Mouse (Mus musculus): ENCODE results near the gene Scrn2.

Gene Scrn2

GRCm38 (mm10) chr11:97050944-97051586, 21.3 kb downstream of the Scrn2 start:
- DNase-seq (ENCODE audit: low spot score), result no peak

GRCm38 (mm10) chr11:97052219-97052646, 22.5 kb downstream of the Scrn2 start:
- no peak for DNase-seq (ENCODE audit: low spot score)

GRCm38 (mm10) chr11:97063274-97063920, 33.7 kb downstream of the Scrn2 start:
- no peak for DNase-seq (ENCODE audit: low spot score)

DNA sequence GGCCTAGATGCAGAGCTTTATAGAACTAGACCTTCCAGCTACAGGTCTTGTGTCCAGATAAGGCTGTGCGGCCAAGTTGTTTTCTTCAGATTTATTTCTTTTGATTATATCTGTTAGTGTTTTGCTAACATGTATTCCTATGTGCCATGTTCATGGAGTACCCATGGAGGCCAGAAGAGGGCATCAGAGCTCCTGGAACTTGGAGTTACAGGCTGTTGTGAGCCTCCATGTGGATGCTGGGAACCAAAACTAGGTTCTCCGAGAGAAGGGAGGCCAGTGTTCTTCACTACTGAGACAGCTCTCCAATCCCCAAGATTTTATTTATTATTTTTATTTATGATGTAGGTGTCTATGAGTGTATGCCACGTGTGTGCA, 34.2 kb downstream of the Scrn2 start:
- no peak for DNase-seq (ENCODE audit: low spot score)

DNA sequence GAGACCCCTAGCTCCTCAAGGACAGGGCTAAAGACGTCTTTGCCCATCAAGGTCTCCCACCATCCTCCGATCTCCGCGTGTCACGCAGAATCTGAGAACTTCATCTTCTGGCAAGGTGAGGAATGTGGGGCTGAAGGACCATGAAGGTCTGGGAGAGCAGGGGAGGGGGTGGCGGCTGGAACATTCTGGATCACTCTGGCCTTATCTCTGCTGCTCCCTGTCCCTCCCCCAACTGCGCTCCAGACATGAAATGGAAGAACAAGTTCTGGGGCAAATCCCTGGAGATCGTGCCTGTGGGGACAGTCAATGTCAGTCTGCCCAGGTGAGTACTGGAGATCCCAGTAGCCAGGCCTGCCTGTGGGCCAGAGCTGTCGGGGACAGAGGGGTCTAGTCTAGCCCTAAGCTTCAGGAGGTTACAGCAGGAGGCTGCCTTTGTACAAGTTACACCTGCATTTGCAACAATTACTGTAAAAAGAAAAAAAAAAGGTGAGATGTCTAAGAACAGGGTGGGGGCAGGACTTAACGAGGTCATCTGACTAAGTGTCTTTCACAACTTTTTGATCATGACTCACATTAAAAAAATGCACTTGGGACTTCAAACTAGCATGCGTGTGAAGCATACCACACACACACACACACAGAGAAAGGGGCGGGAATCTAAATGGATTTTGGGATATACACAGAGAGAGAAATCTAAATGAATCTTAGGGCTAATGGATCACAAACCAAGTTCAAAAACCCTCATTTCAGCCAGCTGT, 36.0 kb downstream of the Scrn2 start:
- no peak for DNase-seq (ENCODE audit: low spot score)

DNA sequence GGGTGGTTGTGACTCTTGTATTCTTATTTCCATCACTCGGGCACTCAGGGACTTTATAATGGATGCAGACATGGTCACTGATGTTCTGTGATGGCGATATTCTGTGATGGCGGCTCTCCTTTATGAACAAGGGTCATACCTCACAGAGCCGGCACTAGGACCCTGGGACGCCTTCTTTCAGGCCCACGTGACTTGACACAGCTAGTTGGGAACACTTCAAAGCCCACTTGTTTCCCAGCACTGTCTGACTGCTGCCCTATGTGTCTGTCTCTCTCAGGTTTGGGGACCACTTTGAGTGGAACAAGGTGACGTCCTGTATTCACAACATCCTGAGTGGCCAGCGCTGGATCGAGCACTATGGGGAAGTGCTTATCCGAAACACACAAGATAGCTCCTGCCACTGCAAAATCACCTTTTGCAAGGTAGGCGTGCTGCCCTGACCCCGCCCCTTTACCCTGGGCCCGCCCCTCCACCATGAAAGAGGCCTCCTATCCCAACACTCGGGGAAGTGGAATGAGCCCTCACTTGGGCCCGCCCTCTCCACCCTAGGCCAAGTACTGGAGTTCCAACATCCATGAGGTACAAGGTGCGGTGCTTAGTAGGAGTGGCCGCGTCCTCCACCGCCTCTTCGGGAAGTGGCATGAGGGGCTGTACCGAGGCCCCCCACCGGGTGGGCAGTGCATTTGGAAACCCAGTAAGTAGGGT, 37.1 kb downstream of the Scrn2 start:
- no peak for DNase-seq (ENCODE audit: low spot score)

- peak; percentile 68 for DNase-seq (ENCODE audit: low spot score)
These were observed 39.6 kb downstream of the Scrn2 start for GRCm38 (mm10) chr11:97069333-97069732.

- no peak for DNase-seq (ENCODE audit: low spot score)
These were observed 40.0 kb downstream of the Scrn2 start for GRCm38 (mm10) chr11:97069770-97070169.

- no peak for DNase-seq (ENCODE audit: low spot score)
These were observed 41.4 kb downstream of the Scrn2 start for GRCm38 (mm10) chr11:97071129-97071528.

DNA sequence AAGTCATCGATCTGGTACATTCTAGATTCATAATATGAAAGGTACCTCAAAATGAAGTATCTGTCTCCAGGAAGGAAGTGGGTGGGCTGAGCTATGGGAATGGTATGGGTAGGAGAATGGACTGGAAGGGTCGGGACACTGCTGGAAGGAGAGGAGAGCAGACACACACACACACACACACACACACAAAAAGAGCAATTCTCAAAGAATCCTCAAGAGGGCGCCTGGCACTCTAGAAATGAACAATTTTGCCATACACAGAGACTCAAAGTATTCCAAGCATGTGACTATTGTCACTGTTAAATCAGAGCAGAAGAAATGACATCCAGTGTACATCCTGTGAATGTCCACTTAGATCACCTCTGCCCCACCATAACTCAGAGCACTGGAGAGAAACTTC, 42.8 kb downstream of the Scrn2 start:
- DNase-seq (ENCODE audit: low spot score), result peak; percentile 82

DNA sequence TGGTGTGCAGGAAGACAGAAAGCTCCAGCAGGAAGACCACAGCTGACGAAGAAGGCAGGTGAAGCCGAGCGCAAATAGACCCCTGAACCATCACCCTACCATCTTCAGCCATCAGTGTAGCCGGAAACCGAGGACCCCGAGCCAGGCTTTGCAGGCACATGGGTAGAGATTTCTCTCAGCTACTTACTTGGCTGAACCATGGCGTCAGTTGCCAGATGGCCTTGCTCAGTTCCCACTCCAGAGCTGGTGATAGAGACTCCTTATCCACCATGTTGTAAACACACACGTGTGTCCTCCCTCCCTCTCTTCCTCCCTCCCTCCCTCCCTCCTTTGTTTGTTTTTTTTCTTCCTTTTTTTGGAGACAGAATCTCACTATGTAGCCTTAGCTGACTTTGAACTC, 44.5 kb downstream of the Scrn2 start:
- no peak for DNase-seq (ENCODE audit: low spot score)

DNA sequence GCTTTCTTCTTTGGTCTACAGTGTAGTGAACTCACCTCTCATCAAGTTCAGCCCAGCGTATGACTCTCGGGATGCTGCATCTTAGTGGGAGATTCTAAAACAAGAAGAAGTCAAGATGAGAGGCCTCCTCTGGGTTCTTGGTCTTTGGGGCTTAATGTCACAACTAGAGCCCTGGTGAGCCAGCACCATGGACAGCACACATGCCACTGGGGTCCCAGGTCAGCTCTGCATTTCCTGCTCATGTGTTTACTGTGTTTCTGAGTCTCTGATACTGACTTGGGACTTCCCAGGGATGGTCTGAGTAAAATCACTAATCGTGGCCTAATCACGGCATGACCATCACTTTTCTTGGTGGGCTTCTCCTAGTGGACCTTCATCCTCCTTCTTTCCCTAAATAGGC, 49.0 kb downstream of the Scrn2 start:
- DNase-seq (ENCODE audit: low spot score), result peak; percentile 20

DNA sequence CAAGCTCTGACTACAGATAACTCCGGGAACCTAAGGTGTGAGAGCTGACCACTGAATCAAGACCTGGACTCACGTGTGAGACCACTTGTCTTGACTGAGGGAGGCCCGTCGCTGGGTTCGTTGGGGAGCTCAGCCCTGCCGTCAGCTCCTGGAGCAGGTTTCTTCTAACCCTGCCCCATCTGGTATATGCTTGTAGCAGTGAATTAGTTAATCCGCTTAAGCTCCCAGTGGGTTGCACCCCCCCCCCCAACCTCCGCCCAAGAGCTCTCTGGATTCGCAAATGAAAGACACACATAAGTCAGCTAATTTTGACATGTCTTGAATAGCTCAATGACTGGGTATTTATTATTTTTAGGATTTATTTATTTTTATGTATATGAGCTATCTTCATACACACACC, 50.6 kb downstream of the Scrn2 start:
- DNase-seq (ENCODE audit: low spot score), result no peak

DNA sequence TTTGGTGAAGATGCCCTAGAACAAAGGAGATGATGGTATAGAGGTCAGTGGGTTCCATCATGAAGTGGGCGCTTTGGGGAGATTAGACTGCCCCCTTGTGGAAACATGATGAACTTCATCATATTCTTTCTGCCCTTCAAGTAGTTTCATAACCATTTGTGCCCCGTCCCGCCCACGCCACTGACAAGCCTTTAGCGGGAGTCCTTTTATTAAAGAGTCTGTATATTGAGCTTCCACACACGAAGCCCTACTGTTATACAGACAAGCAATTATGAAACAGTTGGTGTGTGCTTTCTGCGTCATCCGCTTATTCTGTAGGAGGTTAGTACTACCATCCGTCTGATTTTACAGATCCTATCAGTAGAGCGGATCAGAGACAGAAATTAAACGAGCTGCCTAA, 53.2 kb downstream of the Scrn2 start:
- peak; percentile 18 for DNase-seq (ENCODE audit: low spot score)
